Mouse (Mus musculus) neural tube, embryonic 11.5 days (tissue): ENCODE results near the gene Hoxd3. TPM values are rescaled to one million over a fixed set of nuclear protein-coding genes. Genes with fewer than 3 reads are reported as not detected.

ENCODE experiments used
- ATAC-seq: fragments of 200-750 bp; cut with Nextera tagmentation; 2 replicates; pipeline ENCODE4 v1.8.0; 2017; ENCODE audit warnings: moderate number of reproducible peaks, mild to moderate bottlenecking, moderate TSS enrichment, moderate library complexity; ENCODE audit not compliant: insufficient read depth, low FRiP score, low TSS enrichment
- DNase-seq: peaks from one replicate; pipeline ENCODE4 v3.0.0-alpha.2; 2015; ENCODE audit warnings: low spot score
- H3K27ac ChIP-seq: fragments of 300-500 bp; sonication (generic); 2 replicates; pipeline ENCODE4 v1.5.1; 2014; ENCODE audit warnings: low read depth, mild to moderate bottlenecking, low read length
- H3K27me3 ChIP-seq: fragments of 300-500 bp; sonication (generic); 2 replicates; pipeline ENCODE4 v1.6.1; 2014; ENCODE audit warnings: mild to moderate bottlenecking, low read length, mixed read lengths; ENCODE audit not compliant: control insufficient read depth, insufficient read depth
- H3K36me3 ChIP-seq: fragments of 300-500 bp; sonication (generic); 2 replicates; pipeline ENCODE4 v1.6.1; 2014; ENCODE audit warnings: mild to moderate bottlenecking, low read length, moderate library complexity, mixed read lengths; ENCODE audit not compliant: control insufficient read depth, insufficient read depth
- H3K4me1 ChIP-seq: fragments of 300-500 bp; sonication (generic); 2 replicates; pipeline ENCODE4 v1.6.1; 2014; ENCODE audit warnings: low read length, mixed read lengths; ENCODE audit not compliant: control insufficient read depth, insufficient read depth
- H3K4me2 ChIP-seq: fragments of 300-500 bp; sonication (generic); 2 replicates; pipeline ENCODE4 v1.6.1; 2014; ENCODE audit warnings: low read depth, mild to moderate bottlenecking, moderate library complexity
- H3K4me3 ChIP-seq: fragments of 300-500 bp; sonication (generic); 2 replicates; pipeline ENCODE4 v1.5.1; 2014; ENCODE audit warnings: low read depth, low read length
- H3K9ac ChIP-seq: fragments of 300-500 bp; sonication (generic); 2 replicates; pipeline ENCODE4 v1.6.1; 2014; ENCODE audit warnings: mild to moderate bottlenecking, low read length
- H3K9me3 ChIP-seq: fragments of 300-500 bp; sonication (generic); 2 replicates; pipeline ENCODE4 v1.6.1; 2016; ENCODE audit warnings: low read length; ENCODE audit not compliant: control insufficient read depth
- WGBS: fragments of 180-500 bp; shearing (Covaris S2); extraction: QIAGEN DNeasy Blood & Tissue Kit; methylation state at CpG from one replicate; pipeline ENCODE4 v1.1.7; 2014; 5-methylcytosine and 5-hydroxymethylcytosine counted together
- polyA plus RNA-seq: library from polyadenylated mRNA; unstranded; fragments of >200 nt; fragmentation: Nextera tagmentation; extraction: Ambion mirVana; gene quantifications from 2 replicates; pipeline ENCODE4 v1.2.1, GENCODE M21; 2014

Gene Hoxd3
- polyA plus RNA-seq, 1 experiment from 2014 or later: 55.0 TPM

- H3K27me3 ChIP-seq: peaks cover 98% of the 10 kb centered on the region
- 0 out of 2 replicates have a peak overlapping the region, but pooled peaks have one; percentile 39 for H3K27ac ChIP-seq
- no peaks in the 10 kb centered on the region for H3K4me1 ChIP-seq
- H3K9ac ChIP-seq: peak overlapping the region; percentile 70
- ATAC-seq (no peak), DNase-seq (peak; percentile 29)
- H3K4me3 ChIP-seq: peak overlapping the region; percentile 41
- H3K4me2 ChIP-seq: peak overlapping the region; percentile 32
- no peaks in the 10 kb centered on the region for H3K9me3 ChIP-seq
- no peaks in the 10 kb centered on the region for H3K36me3 ChIP-seq
- under 1% methylated on average over 29 of the region's 51 CpGs for WGBS
Measured at GRCm38 (mm10) chr2:74682796-74683195, 28.9 kb upstream of the Hoxd3 start.

- DNase-seq (peak; percentile 48), ATAC-seq (no peak; the same call in 1 of the 2 replicates)
- peak overlapping the region; percentile 32 for H3K4me2 ChIP-seq
- H3K9ac ChIP-seq: peak overlapping the region; percentile 29; the same call in 1 of the 2 replicates
- WGBS: under 1% methylated on average over 18 of the region's 18 CpGs
- H3K9me3 ChIP-seq: no peaks in the 10 kb centered on the region
- 0 out of 2 replicates have a peak overlapping the region, but pooled peaks have one; percentile 10 for H3K27ac ChIP-seq
- peak overlapping the region; percentile 41 for H3K4me3 ChIP-seq
- no peaks in the 10 kb centered on the region for H3K4me1 ChIP-seq
- H3K36me3 ChIP-seq: no peaks in the 10 kb centered on the region
- H3K27me3 ChIP-seq: peaks cover 98% of the 10 kb centered on the region
Measured at GRCm38 (mm10) chr2:74683471-74683951, 28.2 kb upstream of the Hoxd3 start.

- Histone ChIP-seq H3K36me3 (no peaks in the 10 kb centered on the region), H3K4me3 (peak overlapping the region; percentile 41), H3K27ac (no peak overlapping the region), H3K4me2 (peak overlapping the region; percentile 28), H3K27me3 (peaks cover 98% of the 10 kb centered on the region), H3K9me3 (no peaks in the 10 kb centered on the region), H3K4me1 (no peaks in the 10 kb centered on the region), H3K9ac (peak overlapping the region; percentile 42)
- 0% methylated on average over 12 of the region's 12 CpGs for WGBS
- DNase-seq (peak; percentile 33), ATAC-seq (no peak)
Measured at GRCm38 (mm10) chr2:74684106-74684505, 27.6 kb upstream of the Hoxd3 start.

DNA sequence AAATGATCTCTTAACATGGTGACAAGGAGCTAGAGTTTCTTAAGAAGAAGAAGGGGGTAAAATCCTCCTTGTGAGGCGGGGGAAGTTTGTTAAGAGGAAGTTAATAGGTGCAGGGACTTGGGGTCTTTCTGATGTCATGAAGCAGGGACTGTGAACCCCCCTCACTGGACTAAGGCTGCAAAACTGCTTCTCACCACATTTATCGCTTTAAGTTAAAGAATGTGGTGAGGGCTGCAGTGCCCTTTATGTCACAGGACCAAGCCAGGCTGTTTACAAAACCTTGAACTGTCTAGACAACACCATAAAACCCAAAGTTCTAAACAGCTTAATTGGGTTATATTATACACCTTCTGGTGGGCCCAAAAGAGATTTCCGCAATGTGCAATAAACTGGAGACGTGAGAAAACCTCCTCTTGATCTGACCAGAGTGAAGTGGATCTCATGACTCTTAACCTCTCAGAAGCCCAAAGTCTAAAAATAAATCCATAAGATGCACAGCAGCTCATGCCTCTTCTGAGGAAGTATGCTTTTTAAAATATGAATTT lies 26.6 kb upstream of the Hoxd3 start:
- no peak overlapping the region for H3K9ac ChIP-seq
- H3K27ac ChIP-seq: no peak overlapping the region
- no peaks in the 10 kb centered on the region for H3K36me3 ChIP-seq
- DNase-seq (no peak), ATAC-seq (no peak)
- no peaks in the 10 kb centered on the region for H3K9me3 ChIP-seq
- peak overlapping the region; percentile 28 for H3K4me2 ChIP-seq
- 8% methylated on average over 4 of the region's 4 CpGs for WGBS
- peaks cover 98% of the 10 kb centered on the region for H3K27me3 ChIP-seq
- H3K4me3 ChIP-seq: no peak overlapping the region
- H3K4me1 ChIP-seq: no peaks in the 10 kb centered on the region

DNA sequence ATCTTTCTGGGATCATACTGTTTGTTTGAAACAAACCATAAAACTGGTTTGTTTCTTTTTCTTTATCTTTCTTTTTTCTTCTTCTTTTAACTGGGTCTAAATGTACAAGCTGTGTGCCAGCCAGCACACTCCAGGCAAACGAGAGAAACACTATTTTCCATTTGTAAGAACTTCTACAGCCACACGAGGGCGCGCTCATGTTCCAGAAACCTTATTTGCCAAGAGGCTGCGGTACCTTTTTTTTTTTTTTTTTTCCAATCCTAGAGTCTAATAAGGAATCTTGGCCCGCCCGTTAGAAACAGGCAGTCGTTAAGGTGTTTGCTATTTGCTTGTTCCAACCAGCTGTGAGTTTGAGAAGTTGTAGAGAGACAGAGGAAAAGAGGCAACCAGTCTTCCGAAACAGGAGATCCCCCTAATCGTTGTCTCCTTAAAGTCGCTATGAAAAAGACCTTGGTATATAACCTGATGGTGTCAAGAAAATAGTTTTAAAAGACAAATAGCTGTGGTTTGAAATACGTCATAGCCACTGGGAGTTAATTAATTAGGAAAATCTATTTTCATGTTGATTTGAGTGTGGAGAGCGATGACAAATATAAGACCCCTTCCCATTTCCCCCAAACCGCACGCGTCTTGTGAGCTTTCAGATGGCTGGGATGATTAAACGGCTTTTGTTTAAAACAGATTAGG lies 25.3 kb upstream of the Hoxd3 start:
- Histone ChIP-seq H3K9ac (peak overlapping the region; percentile 60), H3K4me3 (peak overlapping the region; percentile 35)

DNA sequence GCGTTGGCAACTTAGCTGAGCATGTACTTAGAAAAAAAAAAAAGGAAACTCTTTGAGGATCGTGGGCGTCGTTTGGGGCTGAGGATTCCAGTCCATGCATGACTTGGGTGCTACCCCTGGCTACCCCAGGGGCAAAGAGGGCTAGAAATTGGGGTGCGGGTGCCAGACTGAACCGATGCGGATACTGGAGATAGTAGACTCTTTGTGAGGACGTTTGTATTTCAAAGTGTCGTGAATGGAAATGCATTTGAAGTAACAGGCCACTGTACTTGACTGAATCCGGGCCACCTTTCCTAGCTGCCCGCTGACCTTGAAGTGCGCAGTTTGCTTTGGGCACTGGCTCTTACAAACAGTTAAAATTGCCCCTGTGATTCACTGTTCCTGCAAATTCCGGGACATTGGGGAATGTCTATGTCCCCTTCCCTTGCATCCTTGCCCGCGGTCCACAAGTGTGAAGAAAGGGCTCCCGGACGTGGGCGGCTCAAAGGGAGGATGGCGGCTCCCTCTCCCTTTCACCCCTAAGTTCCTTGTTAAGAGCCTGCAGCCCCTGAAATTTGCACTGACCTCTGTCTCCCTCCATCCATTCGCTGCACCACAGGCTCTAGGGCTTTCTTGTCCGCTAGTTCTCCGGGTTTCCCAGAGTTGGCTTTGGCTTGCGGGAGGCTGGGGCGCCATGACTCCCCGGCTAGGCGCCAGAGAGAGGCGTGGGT lies 24.6 kb upstream of the Hoxd3 start:
- Histone ChIP-seq H3K9ac (peak overlapping the region; percentile 60), H3K4me3 (peak overlapping the region; percentile 35), H3K4me2 (peak overlapping the region; percentile 38), H3K36me3 (no peaks in the 10 kb centered on the region), H3K9me3 (no peaks in the 10 kb centered on the region), H3K27ac (peak overlapping the region; percentile 11; the same call in 1 of the 2 replicates), H3K4me1 (0 out of 2 replicates have a peak, but pooled peaks cover 3% of the 10 kb centered on the region), H3K27me3 (peaks cover 92% of the 10 kb centered on the region)
- ATAC-seq: no peak
- peak; percentile 52 for DNase-seq
- WGBS: under 1% methylated on average over 27 of the region's 27 CpGs

More for the DNA sequence above, 25.3 kb upstream of the Hoxd3 start:
- no peak overlapping the region for H3K27ac ChIP-seq
- WGBS: 4% methylated on average over 17 of the region's 17 CpGs
- no peaks in the 10 kb centered on the region for H3K4me1 ChIP-seq
- H3K9me3 ChIP-seq: no peaks in the 10 kb centered on the region
- no peaks in the 10 kb centered on the region for H3K36me3 ChIP-seq
- H3K27me3 ChIP-seq: peaks cover 93% of the 10 kb centered on the region
- H3K4me2 ChIP-seq: peak overlapping the region; percentile 38
- peak; percentile 84 for DNase-seq
- no peak for ATAC-seq

DNA sequence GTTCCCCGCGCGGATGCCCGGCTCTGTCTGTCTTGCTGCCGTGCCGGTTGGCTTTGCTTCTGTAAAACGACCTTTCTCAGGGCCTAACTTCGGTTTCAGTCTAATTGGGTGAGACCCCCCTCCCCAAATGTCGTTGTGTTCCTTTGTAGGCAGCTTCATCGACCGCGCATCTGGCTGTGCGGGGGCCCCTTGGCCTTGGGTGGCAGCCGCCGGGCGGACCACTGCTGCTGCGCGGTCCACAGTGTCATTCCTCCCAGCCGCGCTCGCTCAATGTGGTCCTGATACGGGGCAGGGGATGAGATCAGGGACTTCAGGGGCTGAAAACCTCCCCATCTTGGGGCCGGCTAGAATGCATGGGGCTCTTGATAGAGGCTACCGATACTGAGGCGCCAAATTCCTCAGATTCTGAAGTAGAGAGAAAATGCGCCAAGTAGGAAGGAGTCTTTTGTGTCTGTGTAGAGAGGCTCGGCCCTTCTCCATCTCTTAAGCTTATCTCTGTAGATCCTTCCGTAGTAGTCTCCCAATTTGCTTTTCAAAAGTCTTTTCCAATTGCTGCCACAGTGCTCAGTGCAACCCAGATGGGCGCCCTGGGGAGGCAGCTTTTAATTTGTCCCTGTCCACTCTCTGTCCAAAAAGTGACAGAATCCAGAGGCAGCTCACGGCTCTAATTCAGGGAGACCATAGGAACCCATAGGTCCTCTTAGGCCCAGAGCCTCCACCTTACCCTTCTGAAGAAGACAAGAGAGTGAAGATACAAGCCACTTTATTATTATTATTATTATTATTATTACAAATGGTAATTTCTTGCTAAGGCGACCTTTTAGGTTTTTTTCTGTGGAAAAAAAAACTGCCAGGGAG lies 23.8 kb upstream of the Hoxd3 start:
- H3K9me3 ChIP-seq: no peaks in the 10 kb centered on the region
- H3K27ac ChIP-seq: peak overlapping the region; percentile 11; the same call in 1 of the 2 replicates
- peak overlapping the region; percentile 35 for H3K4me3 ChIP-seq
- peak overlapping the region; percentile 38 for H3K4me2 ChIP-seq
- H3K4me1 ChIP-seq: 0 out of 2 replicates have a peak, but pooled peaks cover 3% of the 10 kb centered on the region
- H3K36me3 ChIP-seq: no peaks in the 10 kb centered on the region
- no peak for ATAC-seq
- H3K27me3 ChIP-seq: peaks cover 92% of the 10 kb centered on the region
- peak overlapping the region; percentile 60 for H3K9ac ChIP-seq
- peak; percentile 48 for DNase-seq
- WGBS: under 1% methylated on average over 31 of the region's 31 CpGs
